Mouse (Mus musculus): ENCODE measurements around the gene Cdkl4. TPM values are rescaled to one million over a fixed set of nuclear protein-coding genes. Genes with fewer than 3 reads are reported as not detected.

Gene Cdkl4
- under 1 TPM; 0.24 to 0.33 TPM for total RNA-seq (2023)

GRCm38 (mm10) chr17:80577639-80578038 lies at the start of gene Cdkl4:
Cdkl4 (minus strand) TSS chr17:80577813.

GRCm38 (mm10) chr17:80480031-80480854 lies 97.4 kb downstream of the Cdkl4 start, which contains the start of gene Sos1:
Sos1 (minus strand) TSS chr17:80480453.

Other genes with a start within 250 kb of the Cdkl4 start
- not detected for gene Gm10190, start 204.3 kb downstream of the Cdkl4 start, total RNA-seq (2023)
- gene Sos1, start 97.4 kb downstream of the Cdkl4 start, total RNA-seq (2023), result 10 to 100 TPM; 17.3 to 19.3 TPM
- gene Map4k3, start 150.7 kb upstream of the Cdkl4 start, total RNA-seq (2023), result 10 to 100 TPM; 30.1 to 31.3 TPM